Mouse (Mus musculus): ENCODE results near the gene Ogfod1.

- no peak for TF ChIP-seq TAL1 (IDR thresholded peaks at IDR 0.05; ENCODE audit: low read length)
- TF ChIP-seq GATA1 (IDR thresholded peaks at IDR 0.05; ENCODE audit: low read length) = no peak
These were observed 31.8 kb downstream of the Ogfod1 start for GRCm38 (mm10) chr8:94068793-94069192.
